Mouse (Mus musculus) skeletal muscle tissue, adult 2 months (tissue): ENCODE data around the gene Fkrp.
A peak's percentile ranks its signal among the peaks of the same experiment; 100 is the strongest.

Source experiments
- DNase-seq: peaks from one replicate; pipeline ENCODE4 v3.0.0-alpha.2; 2012; ENCODE audit warnings: low read depth, low spot score

The Fkrp gene

DNA sequence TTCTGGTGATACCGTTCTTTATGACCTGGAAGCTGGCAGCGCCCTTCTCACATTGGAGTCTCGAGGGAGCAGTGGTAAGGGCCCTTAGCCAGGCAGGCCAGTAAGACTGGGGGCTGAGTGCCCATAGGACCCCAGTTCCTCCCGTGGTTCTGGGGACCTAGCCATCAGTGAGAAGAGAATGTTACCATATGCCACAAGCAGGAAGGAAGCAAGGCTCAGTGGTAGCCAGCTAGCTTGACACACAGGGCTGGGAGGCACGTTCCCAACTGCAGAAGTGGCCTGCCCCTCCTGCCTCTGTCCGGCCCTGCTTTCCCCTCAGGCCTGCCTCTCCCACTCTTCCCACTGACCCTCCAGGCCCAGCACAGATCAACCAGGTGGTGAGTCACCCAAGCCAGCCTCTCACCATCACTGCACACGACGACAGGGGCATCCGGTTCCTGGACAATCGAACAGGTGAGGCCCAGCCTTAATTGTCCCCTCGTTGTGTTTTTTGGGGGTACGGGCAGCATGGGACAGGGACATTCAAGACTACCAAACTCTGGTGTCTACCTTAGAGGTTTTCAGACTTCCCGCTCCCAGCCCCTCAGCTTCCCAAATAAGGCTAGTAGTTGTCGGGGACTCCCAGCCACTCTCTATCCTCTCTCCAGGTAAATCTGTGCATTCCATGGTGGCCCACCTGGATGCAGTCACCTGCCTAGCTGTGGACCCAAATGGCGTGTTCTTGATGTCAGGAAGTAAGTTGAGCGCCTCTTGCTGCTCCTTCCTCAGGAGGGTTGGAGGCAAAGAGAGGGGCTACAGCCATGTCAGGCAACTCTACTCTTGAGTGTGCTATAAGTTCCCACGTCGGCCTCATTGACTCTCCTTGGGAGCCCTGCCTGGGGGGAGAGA lies 21.6 kb upstream of the Fkrp start:
- DNase-seq: no peak

DNA sequence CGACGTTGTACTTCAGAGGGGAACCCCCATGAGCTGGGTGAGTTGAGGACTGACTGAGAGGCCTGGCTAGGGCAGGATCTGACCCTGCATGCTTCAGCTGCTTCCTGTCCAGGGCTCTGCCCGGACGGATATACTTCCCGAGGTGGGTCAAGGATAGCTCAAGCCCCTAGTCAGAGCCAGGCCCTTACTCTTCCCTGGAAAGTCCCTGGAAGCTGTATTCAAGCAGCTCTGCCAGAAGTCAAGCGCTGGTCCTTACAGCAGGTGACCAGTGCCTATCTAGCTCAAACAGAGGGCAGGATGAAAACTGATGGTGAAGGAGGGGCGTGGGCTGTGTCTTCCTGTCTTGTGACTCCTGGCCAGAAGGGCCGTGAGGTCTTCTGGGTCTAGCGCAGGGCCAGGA lies 13.9 kb upstream of the Fkrp start:
- no peak for DNase-seq

DNA sequence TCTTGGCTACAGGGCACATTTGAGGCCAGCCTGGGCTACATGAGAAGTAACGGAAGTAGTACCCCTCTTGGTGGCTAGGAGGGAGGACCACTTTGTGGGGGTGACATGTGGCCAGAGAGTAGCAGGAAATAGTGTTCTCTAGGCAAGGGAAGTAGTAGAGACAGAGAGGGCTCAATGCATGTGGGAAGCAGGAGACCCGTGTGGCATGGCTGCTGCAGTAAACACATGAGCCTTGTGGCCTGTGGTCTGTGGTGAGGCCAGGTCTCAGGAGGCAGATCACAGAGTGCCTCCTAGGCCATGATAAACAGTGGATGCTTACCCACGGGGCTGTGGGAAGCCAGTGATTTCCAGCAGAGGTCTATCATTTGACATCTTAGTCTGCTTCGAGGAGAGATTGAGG lies 10.7 kb upstream of the Fkrp start:
- DNase-seq: no peak

DNA sequence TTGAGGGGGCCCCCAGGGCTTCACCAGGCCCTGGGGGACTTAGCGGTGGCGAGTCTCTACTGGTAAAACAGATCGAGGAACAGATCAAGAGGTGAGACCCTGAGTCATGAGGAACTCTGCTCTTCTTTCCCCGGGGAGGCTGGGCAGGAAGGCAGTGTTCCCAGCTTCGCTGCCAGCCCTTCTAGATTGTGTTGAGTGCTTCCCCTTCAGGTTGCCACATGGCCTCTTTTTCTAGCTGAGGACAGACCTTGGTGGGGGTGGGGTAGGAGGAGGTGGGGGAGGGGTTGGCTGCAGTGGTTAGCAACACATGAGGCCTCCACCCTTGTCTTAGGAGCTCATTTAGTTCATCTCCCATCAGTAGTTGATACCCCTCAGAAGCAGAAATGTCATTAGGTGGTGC lies 10.0 kb upstream of the Fkrp start:
- DNase-seq: no peak

DNA sequence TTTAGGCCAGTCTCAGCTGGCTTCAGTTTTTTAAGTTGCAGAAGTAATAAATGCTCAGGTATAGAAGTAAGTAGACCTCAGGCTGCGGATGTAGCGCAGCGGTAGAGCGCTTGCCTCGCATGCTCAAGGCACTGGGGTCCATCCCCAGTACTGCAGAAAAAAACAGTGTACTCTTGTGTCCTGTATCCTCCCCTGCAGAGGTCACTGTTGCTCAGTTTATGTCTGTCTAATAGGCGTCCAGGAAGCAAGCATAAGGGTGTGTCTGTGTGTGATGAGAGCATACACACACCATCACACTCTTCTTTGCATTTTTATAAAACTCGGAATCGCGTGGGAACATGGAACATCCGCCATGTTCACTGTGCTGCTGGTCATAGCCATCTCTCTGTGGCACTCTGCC lies 9.3 kb upstream of the Fkrp start:
- no peak for DNase-seq

DNA sequence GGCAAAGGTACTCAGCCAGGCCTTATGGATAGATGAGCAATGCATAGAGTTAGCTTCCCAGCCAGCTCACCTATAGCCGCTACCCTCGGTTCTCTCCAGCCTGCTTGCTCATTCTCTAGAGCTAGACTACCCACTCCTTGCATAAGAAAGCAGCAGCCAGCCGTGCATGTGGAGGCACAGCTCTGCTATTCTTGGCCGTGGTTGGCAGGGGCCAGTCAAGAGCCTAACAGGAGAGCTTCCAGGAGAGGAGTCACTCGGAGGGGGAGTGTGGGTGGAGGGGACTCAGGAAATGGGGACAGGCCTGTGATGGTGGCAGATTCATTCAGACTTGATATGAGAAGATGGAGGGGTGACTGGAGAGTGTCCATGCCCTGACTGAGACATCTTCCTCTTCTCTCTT lies 7.2 kb upstream of the Fkrp start:
- peak; percentile 59 for DNase-seq

DNA sequence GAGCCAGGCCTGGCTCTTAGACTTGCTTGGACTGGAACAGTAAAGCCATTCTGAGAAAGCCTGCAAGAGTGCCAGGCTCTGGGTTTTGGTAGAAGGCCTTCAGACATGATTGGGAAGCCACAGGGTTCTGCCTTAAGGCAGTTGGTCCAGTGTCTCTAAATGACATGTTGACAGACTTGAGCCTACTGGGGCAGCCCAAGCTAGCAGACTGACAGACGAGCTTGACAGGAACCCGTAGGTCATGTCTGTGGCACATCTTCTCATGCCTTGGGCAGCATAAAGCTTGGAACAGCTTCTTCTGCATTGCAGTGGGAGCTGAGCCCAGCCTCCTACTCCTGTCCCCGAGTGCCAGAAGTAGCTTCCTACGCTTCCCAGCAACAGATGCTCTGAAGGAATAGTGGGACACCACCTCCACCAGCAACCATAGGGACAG lies 5.2 kb upstream of the Fkrp start:
- no peak for DNase-seq

DNA sequence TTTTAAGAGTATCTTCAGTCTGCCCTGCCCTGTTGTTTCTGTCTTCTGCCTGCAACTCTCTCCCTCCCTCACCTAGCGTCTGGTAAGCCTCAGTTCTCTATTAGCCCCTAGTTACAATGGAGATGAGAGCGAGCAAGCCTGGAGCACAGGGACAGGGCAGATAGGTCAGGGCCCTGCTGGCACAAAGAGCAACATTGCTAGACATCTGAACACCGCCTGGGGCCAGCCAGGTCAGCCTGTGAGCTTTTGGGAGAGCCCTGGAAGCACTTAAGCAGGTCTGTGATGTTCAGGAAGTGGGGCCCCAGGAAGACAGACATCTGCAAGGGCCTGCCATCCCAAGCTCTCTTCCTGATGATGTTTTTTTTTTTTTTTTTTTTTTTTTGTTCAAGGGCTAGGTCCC lies 4.6 kb upstream of the Fkrp start:
- no peak for DNase-seq

DNA sequence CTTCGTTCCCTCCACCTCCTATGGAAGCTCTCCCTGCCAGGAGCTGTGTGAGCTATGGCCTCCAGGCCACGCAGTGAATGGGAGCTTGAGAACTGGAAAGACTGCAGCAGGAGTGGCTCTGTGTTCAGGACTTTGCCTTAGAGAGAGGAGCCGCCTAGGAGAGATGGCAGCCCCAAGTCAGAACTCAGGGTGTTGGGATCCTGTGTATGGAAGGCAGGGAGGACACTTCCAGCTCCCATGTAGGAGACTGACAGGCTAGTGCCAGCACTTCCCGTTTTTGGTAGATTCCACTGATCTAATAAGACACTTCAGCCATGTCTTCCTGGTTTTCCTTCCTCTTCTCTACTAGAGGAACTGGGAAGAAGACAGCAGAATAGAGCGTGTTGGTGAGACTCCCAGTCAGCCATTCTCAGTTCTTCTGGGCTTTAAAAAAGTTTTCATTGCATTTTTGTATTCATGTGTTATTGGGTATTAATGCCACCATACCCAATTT lies 3.8 kb upstream of the Fkrp start:
- no peak for DNase-seq

DNA sequence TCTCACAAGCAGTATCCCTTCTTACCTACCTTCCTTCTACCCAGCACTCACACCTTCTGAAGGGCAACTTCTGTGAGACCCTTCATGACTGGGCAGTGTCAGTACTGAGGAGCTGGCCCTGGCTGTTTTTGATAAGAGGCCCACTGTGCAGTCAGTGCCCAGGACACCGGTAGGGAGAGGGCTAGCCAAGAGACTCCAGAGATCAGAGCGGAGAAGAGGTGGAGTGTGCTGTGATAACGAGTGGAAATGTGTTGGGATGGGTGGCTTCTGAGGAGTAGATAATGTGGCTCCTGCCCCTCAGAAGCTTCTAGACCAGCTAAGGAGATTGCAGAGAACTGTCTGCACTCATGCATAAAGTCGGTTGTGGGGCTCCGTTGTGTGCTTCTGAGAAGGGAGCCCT lies 3.3 kb upstream of the Fkrp start:
- DNase-seq: no peak

DNA sequence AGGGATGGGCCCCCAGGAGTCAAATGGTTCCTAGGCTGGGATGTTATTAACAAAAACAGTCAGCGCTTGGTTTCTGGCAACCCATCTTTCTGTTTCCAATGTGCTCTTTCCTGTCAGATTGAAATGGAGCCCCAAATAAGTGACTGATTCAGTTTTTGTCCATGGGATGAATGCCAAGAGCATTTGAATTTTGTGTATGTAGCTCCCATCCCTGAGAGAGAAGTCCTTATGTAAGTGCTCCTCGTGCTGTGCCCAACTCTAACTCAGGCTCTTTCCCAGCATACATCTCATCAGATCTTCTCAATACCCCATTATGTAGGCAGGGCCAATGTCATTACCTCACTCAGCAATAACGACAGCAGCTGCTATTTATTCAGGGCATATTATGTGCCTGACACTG lies 1.2 kb upstream of the Fkrp start:
- no peak for DNase-seq

DNA sequence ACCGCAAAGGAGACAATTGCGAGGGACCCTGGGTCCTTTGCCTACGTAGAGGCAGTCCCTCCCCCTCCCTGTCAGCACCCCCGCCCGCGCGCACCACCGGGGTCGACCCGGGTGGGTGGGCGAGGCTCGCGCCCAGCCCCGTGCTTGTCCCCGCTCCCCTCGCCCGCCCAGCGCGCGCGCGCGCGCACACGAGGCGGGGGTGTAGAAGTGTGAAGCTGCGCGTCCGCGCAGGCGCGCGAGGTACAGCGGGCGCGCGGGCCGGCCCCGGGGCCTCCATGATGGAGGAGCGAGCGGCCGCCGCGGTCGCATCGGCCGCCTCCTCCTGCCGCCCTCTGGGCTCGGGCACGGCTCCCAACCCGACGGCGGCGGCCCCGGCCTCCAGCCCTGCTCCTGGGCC lies 456 bp downstream of the Fkrp start:
- DNase-seq: peak; percentile 71

DNA sequence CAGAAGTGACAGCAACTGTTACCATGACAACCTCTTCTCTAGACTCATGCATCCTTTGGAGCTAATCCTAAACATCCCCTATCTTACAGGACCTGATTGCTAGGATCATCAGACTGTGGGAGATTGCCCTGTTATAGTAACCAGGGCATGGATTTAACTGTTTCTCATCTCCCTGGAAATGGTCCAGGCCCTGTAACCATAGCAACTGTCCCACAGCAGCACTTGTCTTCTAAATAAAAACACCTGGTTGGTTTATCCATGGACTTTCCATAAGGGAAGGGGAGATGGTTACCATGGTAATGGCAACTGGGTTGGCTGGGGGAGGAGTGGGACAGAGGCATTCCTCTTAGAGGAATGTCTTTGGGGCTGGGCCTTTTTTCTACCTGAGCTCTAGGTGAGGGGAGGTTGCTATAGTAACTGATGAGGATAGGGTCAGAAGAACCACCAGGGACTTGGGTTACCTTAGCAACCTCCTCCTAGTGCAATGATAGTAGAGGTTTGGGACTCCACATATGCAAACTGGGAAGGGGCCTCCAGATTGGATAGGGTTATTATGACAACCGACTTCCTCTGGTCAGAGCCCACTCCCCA lies 1.1 kb downstream of the Fkrp start, which contains the start of gene Strn4:
Gene Strn4, plus strand, starts transcription at position 539 of the 591 bp plus-strand sequence.
- no peak for DNase-seq

DNA sequence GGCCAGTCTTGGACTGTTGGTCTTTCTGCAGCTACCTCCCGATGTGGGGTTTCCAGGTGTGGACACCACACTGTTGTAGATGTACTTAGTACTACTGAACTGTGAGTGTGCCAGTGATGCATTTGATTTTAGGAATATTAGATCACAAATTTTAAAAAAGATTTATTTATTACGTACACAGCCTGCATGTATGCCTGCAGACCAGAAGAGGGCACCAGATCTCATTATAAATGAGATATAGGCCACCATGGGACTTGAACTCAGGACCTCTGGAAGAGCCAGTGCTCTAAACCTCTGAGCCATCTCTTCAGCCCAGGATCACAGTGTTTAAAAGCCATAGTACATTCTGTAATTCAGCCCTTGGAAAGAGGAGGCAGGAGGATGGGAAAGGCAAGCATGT lies 4.0 kb downstream of the Fkrp start:
- DNase-seq: no peak

DNA sequence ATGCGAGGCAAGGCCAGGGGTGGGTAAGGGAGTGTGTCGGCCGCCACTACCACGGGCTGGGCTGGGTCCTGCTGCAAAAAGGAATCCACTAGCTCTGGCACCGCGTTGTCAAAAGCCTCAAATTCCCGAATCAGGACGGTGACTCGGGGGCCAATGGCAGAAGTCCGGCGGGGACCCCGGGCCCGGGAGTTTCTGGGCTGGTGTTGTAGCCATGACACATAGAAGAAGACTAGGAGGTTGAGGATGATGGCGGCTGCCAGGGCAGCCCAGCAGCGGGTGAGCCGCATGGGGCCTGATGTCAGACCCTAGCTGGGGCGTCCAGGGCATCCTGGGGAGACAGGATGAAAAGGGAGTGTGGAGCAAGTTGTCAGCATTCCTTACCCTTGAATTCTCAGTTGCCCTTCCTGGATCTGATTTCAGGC lies 4.9 kb downstream of the Fkrp start:
- DNase-seq: no peak

DNA sequence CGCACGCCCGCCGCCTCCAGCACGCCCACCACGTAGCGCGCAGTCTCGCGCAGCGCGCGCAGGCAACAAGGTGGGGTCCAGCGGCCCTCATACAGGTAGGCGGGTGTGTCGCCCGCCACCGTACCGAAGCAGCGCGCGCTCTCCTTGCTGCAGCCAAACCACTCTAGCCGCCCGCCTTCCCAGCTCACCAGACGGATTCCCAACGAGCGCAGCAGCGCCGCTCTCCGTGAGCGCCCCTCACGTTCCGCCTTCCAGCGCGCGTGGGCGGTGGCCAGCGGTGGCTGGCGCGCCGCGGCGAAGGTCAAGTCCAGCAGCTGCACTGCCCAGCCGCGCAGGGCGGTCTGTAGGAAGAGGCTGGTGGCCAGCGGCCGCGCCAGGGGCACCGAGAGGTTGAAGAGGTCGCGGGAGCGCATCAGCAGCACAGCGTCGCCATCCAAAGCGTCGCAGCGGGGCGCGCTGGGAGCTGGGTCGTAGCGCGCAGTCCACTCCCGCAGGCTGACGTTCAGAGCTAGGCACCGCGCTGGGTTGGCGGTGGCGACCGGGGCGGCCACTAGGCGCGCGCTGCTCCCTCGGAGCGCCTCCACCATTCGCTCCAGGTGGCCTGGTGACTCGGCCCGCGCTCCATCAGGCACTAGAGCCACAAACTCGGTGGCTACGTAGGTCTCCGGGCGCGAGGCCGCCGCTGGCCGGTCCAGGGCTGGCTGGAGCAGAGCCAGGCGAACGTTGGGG lies 5.4 kb downstream of the Fkrp start:
- DNase-seq: no peak

DNA sequence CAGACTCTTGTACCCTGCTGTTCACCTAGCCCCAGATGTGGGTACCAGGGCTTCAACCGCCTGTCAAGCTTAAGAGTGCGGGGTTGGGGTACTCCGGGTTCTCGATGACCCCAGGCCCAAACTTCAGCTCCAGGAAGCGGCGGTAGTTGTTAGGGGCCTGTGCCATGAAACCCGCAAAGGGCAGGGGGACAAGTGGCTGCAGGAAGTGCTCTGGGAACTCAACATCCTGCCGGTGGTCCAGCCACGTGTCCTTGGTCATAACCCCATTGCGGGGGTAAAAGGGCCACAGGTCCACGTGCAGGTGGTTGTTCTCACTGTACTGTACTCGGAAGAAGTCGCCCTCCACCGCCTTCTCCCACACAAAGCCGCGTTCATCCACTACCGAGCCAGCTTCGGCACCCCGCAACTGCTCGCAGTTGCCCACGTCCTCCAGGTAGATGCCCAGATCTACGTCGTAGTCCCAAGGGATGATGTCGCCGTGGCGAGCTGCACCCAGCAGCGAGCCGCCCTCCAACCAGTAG lies 6.1 kb downstream of the Fkrp start:
- no peak for DNase-seq

DNA sequence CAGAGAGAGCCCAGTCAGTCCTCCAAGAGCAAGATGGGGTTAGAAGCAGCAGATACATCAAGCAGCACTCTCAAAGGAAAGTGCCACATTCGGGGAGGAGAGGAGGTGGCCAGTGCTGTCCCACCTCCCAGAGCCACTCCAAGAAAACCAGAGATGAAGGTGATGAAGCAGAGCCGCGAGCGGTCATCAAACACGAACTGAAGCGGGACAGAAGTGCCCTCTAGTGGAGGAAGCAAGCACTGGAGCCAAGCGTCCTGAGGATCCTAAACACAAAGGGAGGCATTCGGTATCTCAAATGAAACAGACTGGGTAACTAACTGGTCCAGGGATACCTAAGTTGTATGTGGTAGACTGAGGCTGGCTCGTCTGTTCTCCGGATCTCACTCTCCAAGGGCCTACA lies 6.8 kb downstream of the Fkrp start:
- peak; percentile 41 for DNase-seq

DNA sequence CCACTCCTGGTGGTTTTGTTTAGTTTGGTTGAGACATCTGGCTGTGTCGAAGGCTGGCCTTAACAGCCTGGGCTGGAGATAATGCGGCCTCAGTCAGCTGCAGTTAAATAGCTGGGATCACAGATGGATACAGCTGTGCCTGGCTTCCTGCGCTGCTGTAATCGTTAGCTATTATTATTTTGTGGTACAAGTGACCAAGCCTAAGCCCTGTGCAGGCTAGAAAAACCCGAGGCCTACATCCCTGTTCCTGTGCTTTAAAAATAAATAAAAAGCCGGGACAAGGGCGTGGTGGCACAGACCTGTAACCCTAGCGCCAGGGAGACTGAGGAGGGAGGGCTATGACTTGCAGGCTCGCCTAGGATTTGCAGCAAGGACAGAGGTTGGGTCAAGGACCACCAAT lies 7.9 kb downstream of the Fkrp start:
- DNase-seq: no peak

DNA sequence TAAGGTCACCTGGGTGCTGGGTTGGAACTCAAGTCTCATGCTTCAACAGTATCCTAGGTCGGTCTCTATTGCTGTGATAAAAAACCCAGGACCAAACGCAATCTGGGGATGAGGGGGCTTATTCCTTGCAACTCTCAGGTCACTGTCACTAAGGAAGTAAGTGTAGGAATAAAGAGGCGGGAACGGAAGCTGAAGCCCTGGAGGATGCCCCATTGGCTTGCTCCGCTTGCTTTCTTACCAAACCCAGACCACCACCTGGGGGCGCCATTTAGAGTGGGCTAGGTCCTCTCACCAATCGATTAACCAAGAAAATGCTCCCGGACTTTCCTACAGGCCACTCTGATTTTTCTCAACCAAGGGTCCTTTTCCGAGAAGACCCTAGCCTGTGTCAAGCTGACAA lies 8.6 kb downstream of the Fkrp start:
- no peak for DNase-seq

DNA sequence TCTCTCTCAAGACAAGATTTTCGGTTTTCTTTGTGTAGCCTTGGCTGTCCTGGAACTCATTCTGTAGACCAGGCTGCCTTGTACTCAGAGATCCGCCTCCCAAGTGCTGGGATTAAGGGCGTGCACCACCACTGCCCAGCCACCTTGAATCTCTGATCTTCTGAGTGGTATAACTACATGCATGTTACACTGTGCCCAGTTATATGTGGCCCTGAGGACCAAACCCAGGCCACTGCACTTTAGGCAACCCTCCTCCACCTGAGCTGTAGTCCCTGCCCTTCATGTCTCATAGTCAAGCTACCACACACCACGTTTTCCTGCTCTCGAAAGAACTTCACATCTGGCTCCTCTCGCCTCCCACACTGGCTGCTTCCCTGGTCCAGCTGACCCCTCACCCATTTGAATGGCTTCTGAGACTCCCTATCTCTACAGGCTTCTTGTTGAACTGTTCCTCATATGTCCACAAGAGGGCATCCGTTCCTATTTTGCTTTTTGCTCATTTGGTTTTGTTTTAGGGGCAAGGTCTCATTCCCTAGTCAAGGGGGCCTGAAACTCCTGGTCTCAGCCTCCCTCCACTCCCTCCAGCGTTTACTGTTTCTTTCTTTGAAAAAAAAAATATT lies 12.0 kb downstream of the Fkrp start:
- no peak for DNase-seq

DNA sequence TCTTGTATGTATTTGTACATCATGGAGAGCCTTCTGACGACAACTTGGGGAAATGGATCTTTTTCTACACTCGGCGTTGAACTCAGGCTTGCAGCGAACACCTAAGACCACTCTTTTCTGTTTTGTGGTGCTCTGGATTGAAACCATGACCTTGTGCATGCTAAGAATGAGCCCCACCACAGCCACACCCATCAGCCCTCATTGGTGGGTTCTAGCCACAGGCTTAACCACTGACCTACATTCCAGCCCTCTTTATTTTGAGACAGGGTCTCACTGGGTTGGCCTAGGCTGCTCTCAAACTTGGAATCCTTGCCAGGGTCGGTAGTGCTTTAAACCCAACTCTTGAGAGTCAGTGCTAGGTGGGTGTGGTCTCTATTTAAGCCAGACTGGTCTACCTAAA lies 21.6 kb downstream of the Fkrp start:
- DNase-seq: no peak
